Mouse (Mus musculus) left cerebral cortex, postnatal 4 days (tissue): ENCODE results near the gene Mpdu1. TPM values are rescaled to one million over a fixed set of nuclear protein-coding genes. Genes with fewer than 3 reads are reported as not detected.
"Not testable (repeated sequence)": the region's sequence is repeated elsewhere in the genome, so short reads cannot be mapped to it uniquely, and the experiment has no call there.

Source experiments
- DNase-seq: peaks from one replicate; pipeline ENCODE4 v3.0.0-alpha.2; 2022
- intact Hi-C: fragments of 180-260 bp; cut with DNase I; formaldehyde crosslinking; loops from one replicate; pipeline ENCODE4 v1.15.1; 2025
- microRNA-seq: library from miRNA; unstranded; fragments of <30 nt; microRNA quantifications from one replicate; pipeline ENCODE4 v1.2.0, GENCODE M21; 2022
- total RNA-seq, 2 experiments: library from RNA; stranded (reverse); gene quantifications; 2 replicates each; pipeline ENCODE4 v1.2.3; 2021

Mpdu1 gene
- total RNA-seq, 2 experiments from 2014 or later = 83.6 to 85.3 TPM

DNA sequence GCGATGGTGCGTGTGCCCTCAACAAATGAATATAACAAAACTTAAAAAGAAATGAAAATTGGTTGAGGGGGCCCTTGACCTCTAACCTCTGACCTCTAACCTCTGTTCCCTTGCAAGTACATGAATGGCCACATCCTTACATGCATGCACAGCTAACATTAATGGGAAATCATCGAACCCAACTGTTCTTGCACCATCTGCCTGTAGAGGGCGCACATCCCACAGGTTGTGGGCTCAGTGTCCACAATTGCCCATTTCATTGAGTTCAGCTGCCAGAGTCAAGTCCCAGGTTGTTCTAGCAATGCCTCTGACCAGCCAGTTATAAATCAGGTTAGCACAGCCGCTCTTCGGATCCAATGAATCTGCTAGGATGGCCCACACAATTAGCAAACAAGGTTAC is 34.2 kb downstream of the Mpdu1 start:
- DNase-seq = peak; percentile 77
- intact Hi-C loops = no loop called here

GRCm38 (mm10) chr11:69624339-69624738 is 38.1 kb downstream of the Mpdu1 start:
- intact Hi-C loops, DNase-seq: not testable (repeated sequence)

DNA sequence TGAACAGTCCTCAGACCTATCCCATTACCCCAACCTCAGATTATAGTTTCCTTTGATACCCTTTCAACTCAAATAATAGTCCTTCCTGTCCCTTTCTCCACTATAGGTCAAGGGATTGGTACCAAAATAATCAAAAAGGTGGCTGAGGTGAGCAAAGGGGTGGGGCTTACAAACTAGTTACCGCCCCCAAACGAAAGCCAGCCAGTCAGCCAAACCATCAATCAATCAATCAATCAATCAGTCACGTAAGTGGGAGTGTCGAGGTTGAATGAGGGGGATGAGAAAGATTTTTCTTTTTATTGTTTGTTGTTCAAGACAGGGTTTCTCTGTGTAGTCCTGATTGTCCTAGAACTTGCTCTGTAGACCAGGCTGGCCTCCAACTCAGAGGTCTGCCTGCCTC is 39.4 kb downstream of the Mpdu1 start:
- intact Hi-C loops = no loop called here
- no peak for DNase-seq

DNA sequence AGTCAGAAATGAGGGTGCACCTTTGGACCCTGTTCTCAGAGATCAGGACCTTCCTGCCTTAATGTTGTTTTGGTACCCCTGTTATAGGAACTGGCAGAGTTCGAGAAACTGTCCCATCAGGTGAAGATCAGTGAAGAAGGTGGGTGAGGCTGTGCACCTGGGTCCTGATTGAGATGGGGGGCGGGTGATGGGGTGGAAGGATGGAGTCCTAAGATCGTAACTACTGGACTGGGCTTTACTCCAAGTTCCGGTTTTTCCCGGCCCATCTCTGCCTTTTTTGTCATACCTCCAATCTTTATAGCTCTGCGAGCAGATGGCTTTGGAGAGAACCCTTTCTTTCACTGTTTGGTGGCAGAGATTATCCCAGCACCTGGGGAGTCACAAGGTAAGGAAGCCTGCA is 40.0 kb downstream of the Mpdu1 start:
- intact Hi-C loops = no loop called here
- peak; percentile 13 for DNase-seq

DNA sequence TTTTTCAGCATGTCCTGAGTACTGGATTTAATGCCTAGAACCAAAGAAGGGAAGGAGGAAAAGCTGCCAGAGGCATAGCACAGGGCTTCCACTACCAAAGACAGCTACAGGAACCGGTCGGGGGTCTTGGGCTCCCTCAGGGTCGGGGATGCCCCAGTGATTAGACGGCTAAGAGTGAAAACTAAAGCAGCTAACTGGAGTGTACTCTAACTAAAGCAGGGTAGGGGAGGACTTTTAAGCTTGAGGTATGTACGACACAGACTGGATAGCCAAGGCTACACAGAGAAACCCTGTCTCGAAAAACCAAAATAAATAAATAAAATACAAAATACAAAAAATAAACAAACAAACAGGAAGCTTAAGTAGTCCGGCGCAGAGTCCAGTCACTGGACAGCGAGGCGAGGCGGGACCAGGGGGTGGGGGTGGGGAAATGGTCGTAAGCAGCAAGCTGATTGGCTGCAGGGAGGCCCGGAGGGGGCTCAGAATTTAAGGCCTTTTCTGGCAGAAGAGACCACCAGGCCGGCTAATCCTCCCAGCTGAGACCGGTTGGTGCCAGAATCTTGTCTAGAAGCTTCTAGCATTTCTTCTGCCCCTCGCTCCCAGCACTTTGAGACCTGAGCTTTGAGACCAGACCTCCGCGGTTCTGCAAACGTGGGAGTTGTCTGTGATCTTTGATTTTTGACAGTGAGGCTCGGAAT is 40.7 kb downstream of the Mpdu1 start, which contains the start of gene Sat2:
Gene Sat2 (plus strand): TSS at position 454 of the 698 bp plus-strand sequence.
- peak; percentile 87 for DNase-seq
- intact Hi-C loops = no loop called here

GRCm38 (mm10) chr11:69620394-69621081 is 41.9 kb downstream of the Mpdu1 start:
- intact Hi-C loops = no loop called here

GRCm38 (mm10) chr11:69617805-69618204 is 44.6 kb downstream of the Mpdu1 start, which contains the start of gene Shbg:
Shbg (minus strand) TSS chr11:69617905.
- intact Hi-C loops = no loop called here
- no peak for DNase-seq

More at GRCm38 (mm10) chr11:69620394-69621081, 41.9 kb downstream of the Mpdu1 start:
- no peak for DNase-seq

- DNase-seq = no peak
- intact Hi-C loops = no loop called here
Measured at GRCm38 (mm10) chr11:69616781-69617180, 45.7 kb downstream of the Mpdu1 start.

GRCm38 (mm10) chr11:69614257-69614588 is 48.2 kb downstream of the Mpdu1 start:
- intact Hi-C loops, DNase-seq: not testable (repeated sequence)

GRCm38 (mm10) chr11:69613553-69614256 is 48.7 kb downstream of the Mpdu1 start:
- intact Hi-C loops = no loop called here
- peak; percentile 88 for DNase-seq

- intact Hi-C loops = no loop called here
- DNase-seq = peak; percentile 27
Measured at GRCm38 (mm10) chr11:69610899-69611298, 51.5 kb downstream of the Mpdu1 start.

- intact Hi-C loops = no loop called here
- no peak for DNase-seq
Measured at GRCm38 (mm10) chr11:69609416-69609815, 53.0 kb downstream of the Mpdu1 start.

GRCm38 (mm10) chr11:69608525-69608924 is 53.9 kb downstream of the Mpdu1 start:
- intact Hi-C loops = no loop called here
- DNase-seq = no peak

DNA sequence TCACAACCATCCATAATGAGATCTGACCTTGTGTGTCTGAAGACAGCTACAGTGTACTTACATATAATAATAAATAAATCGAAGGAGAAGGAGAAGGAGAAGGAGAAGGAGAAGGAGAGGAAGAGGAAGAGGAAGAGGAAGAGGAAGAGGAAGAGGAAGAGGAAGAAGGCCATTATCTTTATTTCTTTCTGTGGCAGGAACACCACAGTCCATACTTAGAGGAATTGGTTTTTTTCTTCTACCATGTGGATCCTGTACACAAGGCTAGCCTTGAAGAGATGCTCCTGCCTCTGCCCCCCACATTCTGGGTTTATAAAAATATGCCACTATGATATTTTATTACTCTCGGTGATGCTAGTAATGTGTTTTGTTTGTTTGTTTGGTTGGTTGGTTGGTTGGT is 55.6 kb downstream of the Mpdu1 start:
- DNase-seq = no peak
- intact Hi-C loops = no loop called here

Small RNAs within 50 kb of the gene (microRNA-seq; reads per million reads assigned to microRNA genes)
- 7.8 reads per million, percentile 20 among the genes with 10 or more reads in this experiment for gene Mir1934
- gene Mir467f = not detected

Other genes with a start within 250 kb of the Mpdu1 start
- gene Kdm6b, start 249.0 kb downstream of the Mpdu1 start, total RNA-seq = 10 to 100 TPM; 77.2 to 85.8 TPM
- gene Dnah2, start 113.5 kb downstream of the Mpdu1 start, total RNA-seq = 1 to 10 TPM; 9.3 to 9.7 TPM
- gene Efnb3, start 102.4 kb downstream of the Mpdu1 start, total RNA-seq = 100 to 1,000 TPM; 180 to 225 TPM
- 1 to 10 TPM; 8.5 to 8.6 TPM for gene Wrap53, start 82.4 kb downstream of the Mpdu1 start, total RNA-seq
- gene Trp53, start 82.3 kb downstream of the Mpdu1 start, total RNA-seq = 10 to 100 TPM; 38.0 to 39.1 TPM
- 100 to 1,000 TPM; 166 to 200 TPM for gene Atp1b2, start 56.7 kb downstream of the Mpdu1 start, total RNA-seq
- not detected for gene Shbg, start 44.7 kb downstream of the Mpdu1 start, total RNA-seq
- gene Sat2, start 40.6 kb downstream of the Mpdu1 start, total RNA-seq = 10 to 100 TPM in 1 of 2 experiments, 1 to 10 TPM in 1; 8.7 to 12.4 TPM
- gene Fxr2, start 29.7 kb downstream of the Mpdu1 start, total RNA-seq = 100 to 1,000 TPM in 1 of 2 experiments, 10 to 100 TPM in 1; 98.2 to 107 TPM
- not detected for gene Sox15, start 7.3 kb downstream of the Mpdu1 start, total RNA-seq
- 1 to 10 TPM; 7.1 to 8.5 TPM for gene Cd68, start 3.5 kb upstream of the Mpdu1 start, total RNA-seq
- gene Eif4a1, start 9.8 kb upstream of the Mpdu1 start, total RNA-seq = 100 to 1,000 TPM; 661 to 680 TPM
- 100 to 1,000 TPM; 117 to 129 TPM for gene Senp3, start 19.4 kb upstream of the Mpdu1 start, total RNA-seq
- 1 to 10 TPM in 1 of 2 experiments, under 1 TPM in 1; 0.93 to 1.3 TPM for gene Tnfsf13, start 23.1 kb upstream of the Mpdu1 start, total RNA-seq
- gene Tnfsf12, start 33.2 kb upstream of the Mpdu1 start, total RNA-seq = 1 to 10 TPM; 6.4 to 8.7 TPM
- under 1 TPM; 0.30 to 0.97 TPM for gene Tnfsfm13, start 33.5 kb upstream of the Mpdu1 start, total RNA-seq
- 10 to 100 TPM; 49.6 to 54.6 TPM for gene Polr2a, start 96.0 kb upstream of the Mpdu1 start, total RNA-seq
- gene Slc35g3, start 99.3 kb upstream of the Mpdu1 start, total RNA-seq = not detected
- gene Zbtb4, start 103.3 kb upstream of the Mpdu1 start, total RNA-seq = 10 to 100 TPM; 47.9 to 52.5 TPM
- gene Chrnb1, start 133.3 kb upstream of the Mpdu1 start, total RNA-seq = 1 to 10 TPM in 1 of 2 experiments, under 1 TPM in 1; 0.48 to 1.5 TPM
- gene Fgf11, start 139.2 kb upstream of the Mpdu1 start, total RNA-seq = 10 to 100 TPM; 25.2 to 29.6 TPM
- not detected for gene Tmem102, start 143.0 kb upstream of the Mpdu1 start, total RNA-seq
- not detected for gene Gm39566, start 152.7 kb upstream of the Mpdu1 start, total RNA-seq
- gene Spem2, start 155.8 kb upstream of the Mpdu1 start, total RNA-seq = not detected
- gene Spem1, start 159.5 kb upstream of the Mpdu1 start, total RNA-seq = 1 to 10 TPM in 1 of 2 experiments, under 1 TPM in 1; 0.93 to 1.1 TPM
- gene Nlgn2, start 175.1 kb upstream of the Mpdu1 start, total RNA-seq = 100 to 1,000 TPM; 237 to 257 TPM
- 100 to 1,000 TPM; 140 to 155 TPM for gene Tmem256, start 175.9 kb upstream of the Mpdu1 start, total RNA-seq
- 10 to 100 TPM; 46.2 to 52.1 TPM for gene Plscr3, start 183.7 kb upstream of the Mpdu1 start, total RNA-seq
- gene Tnk1, start 196.1 kb upstream of the Mpdu1 start, total RNA-seq = not detected
- gene Tmem95, start 215.4 kb upstream of the Mpdu1 start, total RNA-seq = not detected
- 1 to 10 TPM in 1 of 2 experiments, under 1 TPM in 1; 0.38 to 1.0 TPM for gene Kctd11, start 218.8 kb upstream of the Mpdu1 start, total RNA-seq
- under 1 TPM; 0.50 to 0.72 TPM for gene Acap1, start 232.9 kb upstream of the Mpdu1 start, total RNA-seq
- gene 2810408A11Rik, start 238.3 kb upstream of the Mpdu1 start, total RNA-seq = 10 to 100 TPM in 1 of 2 experiments, 1 to 10 TPM in 1; 8.3 to 10.7 TPM
- gene Neurl4, start 238.4 kb upstream of the Mpdu1 start, total RNA-seq = 100 to 1,000 TPM; 157 to 165 TPM